Mouse (Mus musculus): ENCODE measurements at regions not wholly inside any gene's neighbourhood (a gene's known extent, or its start where the extent isn't known, plus 50 kb on each side); places are given as distances from the start of the nearest gene placed in this dataset.

DNA sequence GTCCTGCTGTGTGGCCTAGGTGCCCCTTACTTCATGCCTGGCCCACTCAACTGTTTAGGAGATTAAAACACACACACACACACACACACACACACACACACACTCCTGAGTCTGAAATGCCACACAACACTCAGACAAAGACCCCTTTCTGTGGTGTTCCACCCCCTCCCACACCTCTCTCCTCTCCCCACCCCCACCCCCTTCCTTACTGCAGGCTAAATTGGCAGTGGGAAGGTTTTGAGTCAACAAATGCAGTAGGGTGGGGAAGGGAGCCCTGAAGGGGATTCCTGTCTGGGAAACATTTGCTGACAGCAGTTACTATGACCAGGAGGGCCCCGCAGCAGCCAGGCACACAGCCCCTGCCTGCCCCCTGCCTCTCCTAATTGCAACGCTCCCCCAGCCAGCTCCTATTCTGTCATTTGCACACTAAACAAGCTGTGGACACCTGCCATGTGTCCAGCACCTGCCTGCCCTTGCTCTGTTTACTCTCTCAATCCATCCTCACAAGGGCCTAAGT, 69.5 kb downstream of the Ephb3 start:
- peak; percentile 16 to 38 for DNase-seq

DNA sequence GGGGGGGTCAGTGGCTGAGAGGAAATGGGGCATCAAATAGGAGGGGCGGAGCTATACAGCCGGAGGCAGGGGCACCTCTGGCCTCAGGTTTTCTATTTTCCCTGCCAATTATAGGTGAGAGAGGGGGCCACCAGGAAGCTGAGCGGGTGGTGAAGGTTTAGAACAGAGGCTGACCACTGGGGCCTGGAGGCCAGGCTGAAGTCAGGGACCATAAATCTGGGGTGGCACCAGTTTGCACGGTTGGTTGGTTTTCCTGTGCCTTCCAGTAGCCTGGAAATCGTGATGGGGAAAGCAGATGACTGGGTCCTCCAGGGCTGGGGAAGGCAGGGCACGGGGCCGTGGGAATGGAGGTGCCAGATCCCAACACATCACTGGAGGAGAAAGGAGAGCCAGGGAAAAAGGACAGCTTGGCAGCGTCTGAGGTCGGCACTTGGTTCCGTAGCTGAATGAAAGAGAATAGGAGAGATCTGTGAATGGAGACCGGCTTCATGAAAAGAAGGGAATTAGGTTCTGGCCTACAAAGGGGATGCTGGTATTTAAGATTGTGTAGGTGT, 73.3 kb downstream of the Ephb3 start:
- peak in 1 of 2 experiments; percentile 33 for DNase-seq

GRCm38 (mm10) chr16:21278387-21278786, 73.8 kb downstream of the Ephb3 start:
- DNase-seq = no peak

GRCm38 (mm10) chr16:21280200-21280627, 75.7 kb downstream of the Ephb3 start:
- DNase-seq = no peak

GRCm38 (mm10) chr16:21281958-21282730, 77.6 kb downstream of the Ephb3 start:
- no peak for DNase-seq

DNA sequence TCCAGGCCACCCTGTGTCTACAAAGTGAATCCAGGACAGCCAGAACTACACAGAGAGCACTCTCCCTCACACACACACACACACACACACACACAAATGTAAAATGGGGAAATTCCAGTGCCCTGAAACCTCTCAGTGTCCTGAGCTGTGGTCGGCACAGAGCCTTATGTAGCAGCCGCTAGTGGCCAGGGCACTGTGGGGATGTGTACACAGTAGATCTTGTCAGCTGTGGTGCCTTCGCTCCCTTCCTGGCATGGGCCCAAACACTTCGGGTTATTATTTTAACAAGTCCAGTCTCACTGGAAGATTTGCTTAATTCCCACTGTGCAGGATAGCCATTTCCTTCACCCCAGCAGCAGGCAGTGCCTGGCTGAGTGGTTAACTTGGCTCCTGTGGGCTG, 81.5 kb downstream of the Ephb3 start:
- peak; percentile 9 to 54 for DNase-seq

- peak in 1 of 2 experiments; percentile 8 for DNase-seq
These were observed 85.0 kb downstream of the Ephb3 start for GRCm38 (mm10) chr16:21289528-21289927.

DNA sequence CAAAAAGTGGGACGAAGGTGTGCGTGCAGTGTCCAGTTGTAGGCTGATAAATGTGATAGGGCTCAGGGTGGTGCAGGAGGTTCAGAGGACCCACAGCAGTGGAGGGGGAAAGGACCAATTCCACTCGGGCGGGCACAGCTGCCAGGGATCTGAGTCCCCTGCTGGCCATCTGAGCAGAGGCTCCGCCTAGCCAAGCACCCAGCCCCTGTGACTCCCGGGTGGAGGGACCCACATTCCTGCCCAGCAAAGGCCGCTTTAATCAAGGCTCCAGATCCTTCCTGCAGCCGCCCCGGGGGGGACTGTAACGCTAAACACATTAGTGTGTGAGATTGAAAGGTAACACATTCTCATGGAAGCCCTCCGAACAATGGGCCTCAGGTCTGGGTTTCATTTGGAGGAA, 88.5 kb downstream of the Ephb3 start:
- DNase-seq = peak in 1 of 2 experiments; percentile 6

GRCm38 (mm10) chr16:21293569-21293968, 89.0 kb downstream of the Ephb3 start:
- no peak for DNase-seq

- DNase-seq = peak; percentile 34 to 64
These were observed 90.3 kb downstream of the Ephb3 start for GRCm38 (mm10) chr16:21294677-21295411.

DNA sequence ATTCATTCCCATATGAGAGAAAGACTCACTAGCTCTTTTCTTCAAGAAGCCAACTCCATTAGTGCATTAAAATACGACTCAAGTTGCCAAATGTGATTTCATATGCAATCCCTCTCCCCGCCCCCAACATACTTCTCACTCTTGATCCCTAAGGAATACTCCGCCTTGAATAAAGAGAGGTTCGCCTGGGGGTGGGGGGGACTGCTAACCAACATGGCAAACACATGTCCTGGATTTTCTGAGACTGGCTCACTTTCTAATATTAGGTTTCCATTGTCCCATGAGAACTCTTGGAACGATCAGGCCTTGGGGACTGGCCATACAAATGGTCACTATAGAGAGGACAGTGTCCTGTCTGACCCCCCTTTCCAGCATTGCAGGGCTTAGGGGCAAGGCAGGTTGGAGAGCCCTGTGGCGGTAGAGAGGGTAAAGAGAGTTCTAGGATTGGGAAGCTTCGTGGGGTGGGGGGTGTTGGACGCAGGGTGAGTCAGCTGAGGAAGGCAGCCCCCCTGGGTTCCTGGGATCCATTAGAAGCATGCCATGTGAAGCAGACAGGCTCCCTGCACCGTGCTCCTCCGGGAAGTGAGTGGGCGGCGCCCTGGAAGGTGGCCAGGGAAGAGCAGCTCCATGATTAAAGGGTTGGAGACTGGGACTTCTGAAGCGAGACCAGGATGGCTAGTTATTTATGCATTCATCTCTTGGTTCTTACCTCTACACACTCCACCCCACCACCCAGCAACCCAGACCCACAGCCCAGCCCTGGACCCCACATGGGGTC, 91.6 kb downstream of the Ephb3 start:
- peak in 1 of 2 experiments; percentile 25 for DNase-seq

DNA sequence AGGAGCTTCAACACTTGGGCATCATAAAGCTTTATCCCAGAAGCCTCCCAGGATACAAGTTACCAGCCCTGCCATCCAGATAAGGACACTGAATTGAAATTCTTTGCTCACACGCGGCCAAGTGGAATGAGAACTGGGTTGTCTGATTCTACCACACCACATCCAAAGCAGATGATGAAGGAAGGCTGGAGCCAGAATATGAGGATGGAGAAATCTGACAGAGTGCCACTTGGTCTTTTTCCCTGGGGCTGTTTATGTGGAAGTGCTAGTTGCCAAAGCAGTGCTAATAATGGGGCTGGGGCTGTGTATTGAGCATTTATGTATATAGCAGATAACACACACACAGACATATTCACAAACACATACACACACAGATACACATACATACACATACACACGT, 92.2 kb downstream of the Ephb3 start:
- no peak for DNase-seq

DNA sequence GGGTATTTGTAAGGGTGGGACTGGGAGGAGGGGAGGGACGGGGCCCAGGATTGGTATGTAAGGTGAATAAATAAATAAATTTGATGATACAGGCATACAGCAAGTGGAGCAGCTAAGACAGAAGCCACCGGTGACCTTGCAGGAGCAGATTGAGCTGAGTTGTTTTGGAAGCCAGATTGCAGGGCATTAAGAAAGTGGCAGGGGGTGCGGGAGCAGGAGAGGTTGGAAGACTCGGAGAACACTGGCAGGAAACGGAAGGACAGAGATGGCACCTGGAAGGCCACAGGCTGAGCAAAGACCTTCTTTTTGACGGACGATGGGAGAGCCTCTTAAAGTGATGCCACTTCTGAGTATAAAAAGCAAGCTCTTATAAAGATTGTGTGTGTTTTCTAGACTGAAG, 94.3 kb downstream of the Ephb3 start:
- DNase-seq = no peak

GRCm38 (mm10) chr16:21305859-21306258, 101.3 kb downstream of the Ephb3 start:
- no peak for DNase-seq

- DNase-seq = no peak
These were observed 104.0 kb downstream of the Ephb3 start for GRCm38 (mm10) chr16:21308513-21308912.

DNA sequence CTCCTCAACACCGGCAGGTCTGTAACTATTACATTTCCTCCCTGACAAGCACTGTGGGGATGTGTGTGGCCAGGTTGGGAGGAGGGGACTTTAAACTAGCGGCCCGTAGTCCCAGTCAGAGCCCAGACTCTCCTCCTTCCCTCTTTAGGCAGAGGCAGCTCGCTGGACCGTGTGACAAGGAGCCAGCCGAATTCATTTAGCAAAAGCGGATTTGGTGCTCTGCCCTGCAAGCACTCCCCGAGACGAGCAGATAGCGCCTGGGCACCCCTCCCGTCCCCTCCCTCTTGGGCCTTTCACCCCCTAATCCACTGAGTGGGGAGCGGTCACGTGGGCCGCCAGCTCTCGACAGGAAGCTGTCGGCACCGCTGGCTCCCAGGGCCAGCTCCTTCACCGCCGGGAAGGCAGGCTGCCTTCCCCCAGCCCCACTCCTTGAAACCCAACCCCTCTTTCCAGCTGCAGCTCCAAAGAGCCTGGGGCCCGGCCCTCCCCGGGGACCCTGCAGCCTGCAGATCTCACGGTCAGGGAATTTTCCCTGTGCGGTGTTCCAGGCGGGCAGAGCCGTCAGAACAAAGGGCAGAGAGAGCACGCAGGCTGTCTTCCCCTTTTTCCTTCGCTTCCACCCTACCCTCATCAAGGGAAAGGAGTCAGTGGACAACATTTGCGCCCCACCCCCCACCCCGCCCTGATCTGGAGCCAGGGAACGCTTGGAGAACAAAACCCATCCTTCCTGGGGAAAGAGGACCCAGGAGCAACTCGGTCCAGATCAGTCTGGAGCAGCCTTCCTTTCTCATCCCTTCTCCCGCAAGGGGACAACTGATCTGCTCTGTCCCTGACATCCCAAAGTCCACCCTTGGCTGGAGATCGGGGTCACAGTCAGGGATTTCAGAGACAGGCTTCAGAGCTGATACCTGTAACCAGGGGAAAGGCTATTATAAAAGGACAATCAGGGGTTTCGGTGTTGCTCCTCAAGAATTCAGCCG, 106.4 kb downstream of the Ephb3 start:
- peak; percentile 35 to 74 for DNase-seq

DNA sequence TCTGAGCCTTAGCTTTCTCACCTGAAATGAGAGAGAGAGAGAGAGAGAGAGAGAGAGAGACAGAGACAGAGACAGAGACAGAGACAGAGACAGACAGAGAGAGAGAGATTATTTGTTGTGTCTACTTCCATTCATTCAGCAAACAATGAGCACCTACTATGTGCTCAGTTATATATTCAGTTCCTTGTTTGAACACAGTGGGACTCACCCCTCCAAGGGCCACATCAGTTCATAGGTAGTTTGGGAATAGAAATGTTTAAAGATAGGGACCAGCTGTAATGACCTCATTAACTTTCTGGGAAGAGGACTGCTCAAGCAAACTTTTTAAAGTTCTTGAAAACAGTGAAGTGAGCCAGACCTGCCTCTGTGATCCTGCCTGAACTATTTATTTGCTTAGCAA, 107.2 kb downstream of the Ephb3 start:
- DNase-seq = no peak

DNA sequence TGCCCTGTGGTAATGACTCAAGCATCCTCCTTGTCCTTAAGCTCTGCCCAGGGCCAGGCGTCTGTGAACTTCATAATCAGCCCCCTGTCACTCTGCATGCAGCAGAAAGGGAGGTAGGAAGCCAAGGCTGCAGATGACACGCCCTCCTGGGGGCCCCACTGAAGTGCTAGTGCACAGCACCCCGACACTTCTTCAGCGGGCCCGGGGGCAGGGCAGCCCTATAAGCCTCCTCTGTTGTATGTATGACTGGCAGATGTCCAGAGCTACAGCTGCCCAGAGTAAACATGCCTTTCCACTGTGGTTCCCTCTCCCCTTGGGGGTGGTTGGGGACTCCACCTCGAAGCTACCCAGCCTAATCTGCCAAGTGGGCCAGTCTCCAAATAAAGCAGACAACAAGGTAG, 107.2 kb upstream of the Vps8 start:
- no peak for DNase-seq

DNA sequence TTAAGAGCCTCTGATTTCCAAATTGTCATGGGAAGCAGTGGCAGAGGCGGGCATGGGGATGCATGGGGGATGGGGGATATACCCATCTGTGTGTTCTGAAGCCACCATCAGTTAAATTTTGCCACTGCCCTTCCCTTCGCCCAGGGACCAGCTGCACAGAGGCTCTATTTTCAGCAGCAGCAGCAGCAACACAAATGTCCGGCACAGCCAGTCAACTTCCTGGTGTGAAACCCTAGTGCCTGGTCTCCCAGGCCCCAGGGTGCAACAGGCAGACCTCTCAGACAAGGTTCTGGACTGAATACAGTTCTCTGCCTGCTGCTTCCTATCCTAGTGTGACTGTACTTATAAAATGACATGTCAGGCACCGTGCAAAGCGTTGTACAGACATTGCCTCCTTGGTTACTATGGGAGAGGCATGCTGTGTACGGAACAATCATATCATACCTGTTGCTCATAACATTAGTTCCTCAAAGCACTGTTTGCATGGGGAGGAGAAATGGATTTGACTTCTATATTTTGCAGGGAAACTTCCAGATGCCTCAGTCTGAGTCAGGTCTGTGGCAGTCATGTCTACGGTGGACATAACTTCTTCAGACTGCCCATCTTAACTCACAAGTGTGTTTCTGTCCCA, 104.8 kb upstream of the Vps8 start:
- no peak for DNase-seq

DNA sequence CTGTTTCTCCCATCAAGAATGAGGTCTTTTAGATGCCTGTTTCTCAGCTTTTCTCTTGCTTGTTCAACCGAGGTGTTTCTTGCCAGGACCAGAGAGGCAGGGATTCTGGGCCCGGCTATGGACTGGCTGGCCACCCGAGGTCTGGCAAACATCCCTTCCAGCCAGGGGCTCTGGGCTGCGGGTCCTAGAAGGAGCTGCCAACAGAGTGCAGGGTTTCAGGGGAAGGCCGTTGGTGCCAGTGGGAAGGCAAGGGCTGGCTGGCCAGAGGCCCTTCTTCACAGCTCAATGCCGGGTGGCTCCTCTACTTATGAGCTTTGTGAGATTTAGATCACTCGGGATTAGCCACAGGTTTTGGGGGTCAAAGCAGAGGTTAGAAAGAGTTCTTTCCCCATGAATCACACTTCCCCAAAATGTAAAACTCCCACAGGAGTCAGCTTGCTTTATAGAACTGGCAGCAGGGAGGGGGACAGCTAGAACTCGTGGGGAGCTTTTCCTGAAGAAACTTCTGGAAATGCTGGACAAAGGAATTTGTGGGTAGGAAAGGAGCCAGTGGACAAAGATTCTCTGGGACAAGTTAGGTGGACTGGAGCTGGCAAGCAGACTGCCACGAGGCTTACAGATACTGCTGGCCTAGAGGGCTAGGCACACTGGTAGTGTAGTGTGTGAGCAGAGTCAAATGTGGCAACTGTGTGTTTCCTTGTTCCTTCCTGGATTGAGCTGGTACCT, 104.1 kb upstream of the Vps8 start:
- no peak for DNase-seq

Data from kidney, postnatal 36 days (tissue).